Mouse (Mus musculus): ENCODE measurements around the gene Ube2c. TPM values are rescaled to one million over a fixed set of nuclear protein-coding genes. Genes with fewer than 3 reads are reported as not detected.

The Ube2c gene
- total RNA-seq, 1 experiment = 159 TPM

- Histone ChIP-seq H3K4me1 (ENCODE audit: control insufficient read depth in 2 of 2, insufficient read depth in 2 of 2, low read length in 2 of 2, poor library complexity in 1 of 2) (peaks cover 0 to 10% of the 10 kb centered on the region in 2 experiments; a peak in 1 of 4 replicates), H3K4me3 (ENCODE audit: insufficient read depth in 1 of 2, low read depth in 1 of 2, low read length in 2 of 2, poor library complexity in 1 of 2, severe bottlenecking in 1 of 2) (no peak within 1 kb of the TSS), H3K36me3 (ENCODE audit: control insufficient read depth, insufficient read depth, low read length, poor library complexity, severe bottlenecking) (no peaks in the 10 kb centered on the region), H3K9ac (ENCODE audit: insufficient read depth, low read depth, low read length, poor library complexity, severe bottlenecking) (no peak within 1 kb of the TSS), H3K27ac (ENCODE audit: insufficient read depth, low read depth, low read length, poor library complexity, severe bottlenecking) (no peak within 1 kb of the TSS), H3K9me3 (ENCODE audit: control insufficient read depth, insufficient read depth, low read depth, low read length) (no peaks in the 10 kb centered on the region)
- in situ Hi-C loops (cut with MboI; ENCODE audit: low sequenced_read_pairs in 2 of 2, unreplicated experiment in 2 of 2) = no loop called here
- TF ChIP-seq MAFK (IDR thresholded peaks at IDR 0.05; ENCODE audit: insufficient read depth, low read depth, low read length) = no peak
- no peak for TF ChIP-seq CHD2 (IDR thresholded peaks at IDR 0.05; ENCODE audit: low read depth, low read length)
- no peak for TF ChIP-seq ZC3H11A (IDR thresholded peaks at IDR 0.05; ENCODE audit: borderline replicate concordance, low read depth, low read length)
- no peak for TF ChIP-seq ZNF384 (IDR thresholded peaks at IDR 0.05; ENCODE audit: low read depth, low read length)
- no peak for TF ChIP-seq HCFC1 (IDR thresholded peaks at IDR 0.05; ENCODE audit: borderline replicate concordance, insufficient read depth, low read length)
- no peak for DNase-seq (ENCODE audit: low read depth, low spot score)
Measured at GRCm38 (mm10) chr2:164779481-164780086, 9.9 kb downstream of the Ube2c start, which contains the start of gene Tnnc2. Gene Tnnc2 (minus strand): TSS chr2:164779967.

- TF ChIP-seq MAFK (IDR thresholded peaks at IDR 0.05; ENCODE audit: insufficient read depth, low read depth, low read length) (no peak), ZNF384 (IDR thresholded peaks at IDR 0.05; ENCODE audit: low read depth, low read length) (no peak), ZC3H11A (IDR thresholded peaks at IDR 0.05; ENCODE audit: borderline replicate concordance, low read depth, low read length) (no peak), CHD2 (IDR thresholded peaks at IDR 0.05; ENCODE audit: low read depth, low read length) (no peak), HCFC1 (IDR thresholded peaks at IDR 0.05; ENCODE audit: borderline replicate concordance, insufficient read depth, low read length) (no peak)
- Histone ChIP-seq H3K4me3 (ENCODE audit: insufficient read depth in 1 of 2, low read depth in 1 of 2, low read length in 2 of 2, poor library complexity in 1 of 2, severe bottlenecking in 1 of 2) (no peak overlapping the region), H3K4me1 (ENCODE audit: control insufficient read depth in 2 of 2, insufficient read depth in 2 of 2, low read length in 2 of 2, poor library complexity in 1 of 2) (peaks cover 0 to 11% of the 10 kb centered on the region in 2 experiments; a peak in 2 of 4 replicates), H3K27ac (ENCODE audit: insufficient read depth, low read depth, low read length, poor library complexity, severe bottlenecking) (no peak overlapping the region), H3K36me3 (ENCODE audit: control insufficient read depth, insufficient read depth, low read length, poor library complexity, severe bottlenecking) (no peaks in the 10 kb centered on the region), H3K9ac (ENCODE audit: insufficient read depth, low read depth, low read length, poor library complexity, severe bottlenecking) (no peak overlapping the region), H3K9me3 (ENCODE audit: control insufficient read depth, insufficient read depth, low read depth, low read length) (no peaks in the 10 kb centered on the region)
- DNase-seq (ENCODE audit: low read depth, low spot score) = no peak
- in situ Hi-C loops (cut with MboI; ENCODE audit: low sequenced_read_pairs in 2 of 2, unreplicated experiment in 2 of 2) = no loop called here
Measured at GRCm38 (mm10) chr2:164781876-164782275, 12.2 kb downstream of the Ube2c start.

- in situ Hi-C loops (cut with MboI; ENCODE audit: low sequenced_read_pairs in 2 of 2, unreplicated experiment in 2 of 2) = no loop called here
- DNase-seq (ENCODE audit: low read depth, low spot score) = no peak
Measured at GRCm38 (mm10) chr2:164783926-164784581, 14.4 kb downstream of the Ube2c start.

DNA sequence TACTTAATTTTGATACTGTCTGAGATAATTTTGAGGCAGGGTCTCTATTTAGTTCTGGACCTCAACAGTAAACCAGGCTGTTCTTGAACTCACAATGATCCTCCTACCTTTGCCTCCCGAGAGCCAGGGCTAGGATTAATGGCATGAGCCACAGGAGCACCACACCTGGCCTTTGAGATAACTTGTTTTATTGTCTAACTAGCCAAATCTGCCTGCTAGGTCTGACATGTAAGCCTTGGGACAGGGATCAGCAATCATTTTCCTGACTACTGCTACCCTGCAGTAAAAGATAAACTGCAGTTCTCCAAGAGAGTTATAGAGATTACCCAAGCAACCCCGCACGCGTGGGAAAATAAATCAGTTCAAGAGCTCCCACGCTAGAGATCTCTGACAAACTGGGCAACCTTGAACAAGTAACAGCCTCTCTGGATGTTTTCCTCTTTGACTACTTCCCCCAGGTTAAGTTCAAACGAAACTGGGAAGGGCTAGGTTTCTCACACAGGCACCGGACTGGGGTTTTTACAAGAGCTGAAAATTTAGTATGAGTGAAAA, 15.2 kb downstream of the Ube2c start:
- TF ChIP-seq ZNF384 (IDR thresholded peaks at IDR 0.05; ENCODE audit: low read depth, low read length) (no peak), MAFK (IDR thresholded peaks at IDR 0.05; ENCODE audit: insufficient read depth, low read depth, low read length) (no peak), ZC3H11A (IDR thresholded peaks at IDR 0.05; ENCODE audit: borderline replicate concordance, low read depth, low read length) (no peak), HCFC1 (IDR thresholded peaks at IDR 0.05; ENCODE audit: borderline replicate concordance, insufficient read depth, low read length) (no peak), CHD2 (IDR thresholded peaks at IDR 0.05; ENCODE audit: low read depth, low read length) (no peak)
- Histone ChIP-seq H3K27ac (ENCODE audit: insufficient read depth, low read depth, low read length, poor library complexity, severe bottlenecking) (no peak overlapping the region), H3K4me3 (ENCODE audit: insufficient read depth in 1 of 2, low read depth in 1 of 2, low read length in 2 of 2, poor library complexity in 1 of 2, severe bottlenecking in 1 of 2) (peak overlapping the region; percentile 74 to 90; a peak in 3 of 4 replicates), H3K36me3 (ENCODE audit: control insufficient read depth, insufficient read depth, low read length, poor library complexity, severe bottlenecking) (no peaks in the 10 kb centered on the region; the same call in 1 of the 2 replicates), H3K9ac (ENCODE audit: insufficient read depth, low read depth, low read length, poor library complexity, severe bottlenecking) (no peak overlapping the region), H3K4me1 (ENCODE audit: control insufficient read depth in 2 of 2, insufficient read depth in 2 of 2, low read length in 2 of 2, poor library complexity in 1 of 2) (peaks cover 5 to 21% of the 10 kb centered on the region in 2 experiments), H3K9me3 (ENCODE audit: control insufficient read depth, insufficient read depth, low read depth, low read length) (no peaks in the 10 kb centered on the region)
- in situ Hi-C loops (cut with MboI; ENCODE audit: low sequenced_read_pairs in 2 of 2, unreplicated experiment in 2 of 2) = no loop called here
- no peak for DNase-seq (ENCODE audit: low read depth, low spot score)

More at GRCm38 (mm10) chr2:164783926-164784581, 14.4 kb downstream of the Ube2c start:
- no peaks in the 10 kb centered on the region; the same call in 1 of the 2 replicates for H3K36me3 ChIP-seq (ENCODE audit: control insufficient read depth, insufficient read depth, low read length, poor library complexity, severe bottlenecking)
- H3K27ac ChIP-seq (ENCODE audit: insufficient read depth, low read depth, low read length, poor library complexity, severe bottlenecking) = no peak overlapping the region
- no peaks in the 10 kb centered on the region for H3K9me3 ChIP-seq (ENCODE audit: control insufficient read depth, insufficient read depth, low read depth, low read length)
- H3K9ac ChIP-seq (ENCODE audit: insufficient read depth, low read depth, low read length, poor library complexity, severe bottlenecking) = no peak overlapping the region
- peaks cover 4 to 19% of the 10 kb centered on the region in 2 experiments for H3K4me1 ChIP-seq (ENCODE audit: control insufficient read depth in 2 of 2, insufficient read depth in 2 of 2, low read length in 2 of 2, poor library complexity in 1 of 2)
- no peak overlapping the region for H3K4me3 ChIP-seq (ENCODE audit: insufficient read depth in 1 of 2, low read depth in 1 of 2, low read length in 2 of 2, poor library complexity in 1 of 2, severe bottlenecking in 1 of 2)
- no peak for TF ChIP-seq MAFK (IDR thresholded peaks at IDR 0.05; ENCODE audit: insufficient read depth, low read depth, low read length)
- no peak for TF ChIP-seq ZNF384 (IDR thresholded peaks at IDR 0.05; ENCODE audit: low read depth, low read length)
- no peak for TF ChIP-seq HCFC1 (IDR thresholded peaks at IDR 0.05; ENCODE audit: borderline replicate concordance, insufficient read depth, low read length)
- TF ChIP-seq CHD2 (IDR thresholded peaks at IDR 0.05; ENCODE audit: low read depth, low read length) = no peak
- no peak for TF ChIP-seq ZC3H11A (IDR thresholded peaks at IDR 0.05; ENCODE audit: borderline replicate concordance, low read depth, low read length)

All from ES-E14 (cell line).